Mouse (Mus musculus): ENCODE results near the gene Gm21637. TPM values are rescaled to one million over a fixed set of nuclear protein-coding genes. Genes with fewer than 3 reads are reported as not detected.
"Not testable (repeated sequence)": the region's sequence is repeated elsewhere in the genome, so short reads cannot be mapped to it uniquely, and the experiment has no call there.

Gm21637 gene
- not detected in 2 replicates for polyA plus RNA-seq (2015; fragmentation: Nextera tagmentation; extraction: Ambion mirVana)

DNA sequence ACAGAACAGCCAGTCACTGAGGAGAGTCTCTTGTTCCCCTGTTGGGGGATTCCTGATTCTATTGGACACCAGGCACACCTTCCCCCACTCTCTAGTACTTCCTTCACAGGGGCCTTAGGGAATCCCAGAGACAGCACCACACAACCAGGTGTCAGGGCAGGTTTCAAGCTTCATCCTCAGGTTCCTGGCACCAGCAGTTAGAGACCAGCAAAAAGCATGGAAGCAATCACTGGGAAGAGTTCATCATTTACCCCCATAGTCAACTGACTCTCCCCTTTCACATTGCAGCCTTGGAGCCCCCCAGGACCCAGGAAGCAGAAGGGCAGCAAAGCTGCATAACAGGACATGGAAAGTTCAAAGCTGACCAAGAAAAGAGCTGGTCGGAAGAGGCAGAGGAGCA, at the start of gene Gm21637:
Gene Gm21637, plus strand, starts transcription at position 301 of the 400 bp plus-strand sequence.
- not testable (repeated sequence) for H3K4me1 ChIP-seq (replicated peaks; ENCODE audit: control insufficient read depth, insufficient read depth, low read length); H3K4me3 ChIP-seq (ENCODE audit: low read length); ATAC-seq (ENCODE audit: low read depth); H3K27me3 ChIP-seq (ENCODE audit: control insufficient read depth, insufficient read depth, low read depth, low read length); H3K27ac ChIP-seq (ENCODE audit: low read length); H3K4me2 ChIP-seq (ENCODE audit: low read depth, low read length); H3K36me3 ChIP-seq (ENCODE audit: control insufficient read depth, insufficient read depth, low read length); H3K9me3 ChIP-seq (ENCODE audit: control insufficient read depth, low read length); H3K9ac ChIP-seq (ENCODE audit: low read length)
- WGBS: no CpG with 5 or more reads among the region's 1 CpGs

Other genes with a start within 250 kb of the Gm21637 start
- gene Btbd35f25, start 244.9 kb upstream of the Gm21637 start, polyA plus RNA-seq (2015; fragmentation: Nextera tagmentation; extraction: Ambion mirVana): not detected in 2 replicates
- gene Btbd35f22, start 85.8 kb downstream of the Gm21637 start, polyA plus RNA-seq (2015; fragmentation: Nextera tagmentation; extraction: Ambion mirVana): not detected in 2 replicates